Mouse (Mus musculus) heart, embryonic 16.5 days (tissue): Measurements from ENCODE around the gene Ankfy1. TPM values are rescaled to one million over a fixed set of nuclear protein-coding genes. Genes with fewer than 3 reads are reported as not detected.
"Not testable (repeated sequence)": the region's sequence is repeated elsewhere in the genome, so short reads cannot be mapped to it uniquely, and the experiment has no call there.

Experiments
- ATAC-seq: fragments of 200-750 bp; cut with Nextera tagmentation; replicated peaks from 2 replicates; pipeline ENCODE4 v1.8.0; 2017; ENCODE audit warnings: moderate number of reproducible peaks; ENCODE audit not compliant: insufficient read depth, low FRiP score; ENCODE audit errors: extremely low read depth
- H3K27ac ChIP-seq: fragments of 300-500 bp; sonication (generic); 2 replicates; pipeline ENCODE4 v1.5.1; 2014; ENCODE audit warnings: mild to moderate bottlenecking, low read length, control low read depth, moderate library complexity
- H3K27me3 ChIP-seq: fragments of 300-500 bp; sonication (generic); 2 replicates; pipeline ENCODE4 v1.6.1; 2014; ENCODE audit warnings: low read length, mixed read lengths; ENCODE audit not compliant: control insufficient read depth, insufficient read depth
- H3K36me3 ChIP-seq: fragments of 300-500 bp; sonication (generic); 2 replicates; pipeline ENCODE4 v1.6.1; 2014; ENCODE audit not compliant: control insufficient read depth, insufficient read depth
- H3K4me1 ChIP-seq: fragments of 300-500 bp; sonication (generic); 2 replicates; pipeline ENCODE4 v1.6.1; 2014; ENCODE audit warnings: low read length, mixed read lengths; ENCODE audit not compliant: control insufficient read depth, insufficient read depth
- H3K4me2 ChIP-seq: fragments of 300-500 bp; sonication (generic); 2 replicates; pipeline ENCODE4 v1.6.1; 2014; ENCODE audit warnings: low read depth, mild to moderate bottlenecking, control low read depth, low read length
- H3K4me3 ChIP-seq: fragments of 300-500 bp; sonication (generic); 2 replicates; pipeline ENCODE4 v1.5.1; 2014; ENCODE audit warnings: mild to moderate bottlenecking, control low read depth, low read length
- H3K9ac ChIP-seq: fragments of 300-500 bp; sonication (generic); 2 replicates; pipeline ENCODE4 v1.6.1; 2014; ENCODE audit warnings: low read length, control low read depth
- H3K9me3 ChIP-seq: fragments of 300-500 bp; sonication (generic); replicated peaks from 2 replicates; pipeline ENCODE4 v1.6.1; 2016; ENCODE audit warnings: low read length; ENCODE audit not compliant: control insufficient read depth
- WGBS: fragments of 180-500 bp; shearing (Covaris S2); extraction: QIAGEN DNeasy Blood & Tissue Kit; methylation state at CpG from one replicate; pipeline ENCODE4 v1.1.7; 2014; 5-methylcytosine and 5-hydroxymethylcytosine counted together
- polyA plus RNA-seq: library from polyadenylated mRNA; unstranded; fragments of >200 nt; fragmentation: Nextera tagmentation; extraction: Ambion mirVana; gene quantifications from 2 replicates; pipeline ENCODE4 v1.2.1, GENCODE M21; 2015

The Ankfy1 gene
- polyA plus RNA-seq, 1 experiment from 2014 or later = 16.1 TPM

GRCm38 (mm10) chr11:72760781-72761180, 71.0 kb downstream of the Ankfy1 start:
- Histone ChIP-seq H3K27ac (no peak overlapping the region), H3K27me3 (no peaks in the 10 kb centered on the region), H3K36me3 (peaks cover 70% of the 10 kb centered on the region), H3K4me3 (no peak overlapping the region), H3K9me3 (no peaks in the 10 kb centered on the region), H3K4me2 (no peak overlapping the region), H3K4me1 (no peaks in the 10 kb centered on the region), H3K9ac (no peak overlapping the region)
- WGBS = 77% methylated on average over 1 of the region's 1 CpGs
- ATAC-seq = no peak

DNA sequence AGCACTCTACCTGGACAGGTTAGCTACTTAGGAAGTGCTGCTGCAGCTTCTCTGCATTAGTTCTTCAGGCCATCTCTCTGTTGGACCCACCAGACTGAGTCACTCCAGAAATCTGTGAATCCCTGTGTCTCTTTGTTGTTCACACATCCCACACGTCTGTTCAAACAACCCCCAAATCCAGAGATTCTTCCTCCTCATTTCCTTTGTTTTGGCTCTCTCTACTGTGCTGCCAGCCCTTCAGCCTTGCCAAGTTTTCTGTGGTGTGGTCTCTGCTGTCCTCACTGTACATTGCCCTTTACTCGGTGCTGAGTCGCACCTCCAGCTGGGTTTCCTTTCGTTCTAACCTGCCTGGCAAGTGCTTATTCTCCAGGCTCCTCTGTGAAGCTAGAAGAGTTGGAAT, 74.5 kb downstream of the Ankfy1 start:
- Histone ChIP-seq H3K27ac (no peak overlapping the region), H3K27me3 (no peaks in the 10 kb centered on the region), H3K4me1 (no peaks in the 10 kb centered on the region), H3K36me3 (peaks cover 56% of the 10 kb centered on the region), H3K4me3 (no peak overlapping the region), H3K4me2 (no peak overlapping the region), H3K9ac (no peak overlapping the region), H3K9me3 (no peaks in the 10 kb centered on the region)
- no peak for ATAC-seq
- 77% methylated on average over 4 of the region's 4 CpGs for WGBS

DNA sequence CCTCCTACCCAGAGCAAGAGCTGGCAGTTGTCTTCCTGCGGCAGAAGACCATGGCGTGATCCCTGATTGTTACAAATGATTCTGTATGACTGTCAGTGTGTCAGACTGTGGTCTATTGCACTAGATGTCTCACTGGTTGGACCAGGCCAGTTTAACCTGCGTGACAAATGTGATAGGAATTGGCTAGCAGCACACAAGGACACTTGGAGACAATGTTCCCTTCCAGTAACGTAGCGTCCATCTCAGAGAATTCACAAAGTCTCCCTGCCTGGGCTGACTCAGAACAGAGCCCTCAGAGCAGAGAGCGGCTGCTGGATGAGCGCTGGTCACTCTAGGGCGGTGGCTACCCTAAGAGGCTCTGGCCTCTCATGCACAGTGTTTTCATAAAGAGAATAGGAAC, 77.9 kb downstream of the Ankfy1 start:
- no peaks in the 10 kb centered on the region for H3K4me1 ChIP-seq
- H3K4me3 ChIP-seq = no peak overlapping the region
- H3K9me3 ChIP-seq = no peaks in the 10 kb centered on the region
- 80% methylated on average over 8 of the region's 8 CpGs for WGBS
- peaks cover 36% of the 10 kb centered on the region for H3K36me3 ChIP-seq
- no peak overlapping the region for H3K9ac ChIP-seq
- H3K27ac ChIP-seq = no peak overlapping the region
- no peaks in the 10 kb centered on the region for H3K27me3 ChIP-seq
- no peak overlapping the region for H3K4me2 ChIP-seq
- no peak for ATAC-seq

- Histone ChIP-seq H3K4me2 (no peak overlapping the region), H3K36me3 (peaks cover 27% of the 10 kb centered on the region), H3K27me3 (no peaks in the 10 kb centered on the region), H3K9me3 (no peaks in the 10 kb centered on the region), H3K4me3 (no peak overlapping the region), H3K4me1 (no peaks in the 10 kb centered on the region), H3K27ac (no peak overlapping the region), H3K9ac (no peak overlapping the region)
- ATAC-seq = no peak
- 85% methylated on average over 3 of the region's 3 CpGs for WGBS
Measured at GRCm38 (mm10) chr11:72769061-72769460, 79.3 kb downstream of the Ankfy1 start.

DNA sequence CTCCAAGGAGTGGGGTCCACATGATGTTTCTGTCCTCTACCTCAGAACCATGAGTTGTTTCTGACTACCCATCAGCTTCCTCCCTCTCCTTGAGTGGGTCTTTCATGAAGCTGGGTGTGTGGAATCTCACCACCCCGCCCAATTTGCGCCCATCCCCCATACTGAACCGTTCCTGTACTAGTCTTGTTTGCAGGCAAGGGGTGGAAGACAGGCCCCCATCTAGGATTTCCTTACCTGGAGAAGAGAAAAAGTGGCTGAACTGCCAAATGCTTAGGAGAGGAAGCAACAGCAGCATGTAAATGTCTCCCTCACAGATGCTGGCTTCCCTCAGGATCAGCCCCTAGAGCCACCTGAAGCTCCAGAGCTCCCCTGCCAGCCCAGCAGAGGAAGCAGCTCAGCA, 80.5 kb downstream of the Ankfy1 start:
- H3K9ac ChIP-seq = no peak overlapping the region
- 88% methylated on average over 3 of the region's 3 CpGs for WGBS

DNA sequence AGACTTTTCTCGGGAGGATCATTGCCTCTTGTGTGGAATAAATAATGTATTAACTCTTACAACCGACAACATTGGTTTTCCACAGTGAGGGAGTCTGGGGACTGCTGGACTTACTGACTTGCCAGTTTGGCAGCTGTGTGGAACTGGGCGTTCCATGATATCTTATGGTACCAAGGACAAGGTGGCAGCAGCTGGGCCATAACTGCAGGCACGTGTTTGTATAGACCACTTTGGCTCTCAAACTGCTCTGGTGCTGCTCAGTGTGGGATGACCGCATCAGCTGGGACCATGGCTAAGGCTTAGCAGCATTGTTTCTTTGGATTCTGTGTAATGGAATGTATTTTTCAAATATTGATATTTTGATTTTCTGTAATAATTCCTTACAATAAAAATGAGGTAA, 81.0 kb downstream of the Ankfy1 start:
- H3K27ac ChIP-seq = no peak overlapping the region
- WGBS = 81% methylated on average over 5 of the region's 5 CpGs
- H3K9ac ChIP-seq = no peak overlapping the region
- no peak overlapping the region for H3K4me2 ChIP-seq
- ATAC-seq = no peak
- H3K4me3 ChIP-seq = no peak overlapping the region
- H3K4me1 ChIP-seq = no peaks in the 10 kb centered on the region
- H3K9me3 ChIP-seq = no peaks in the 10 kb centered on the region; the same call in 1 of the 2 replicates
- peaks cover 21% of the 10 kb centered on the region for H3K36me3 ChIP-seq
- no peaks in the 10 kb centered on the region for H3K27me3 ChIP-seq

More for the DNA sequence above, 80.5 kb downstream of the Ankfy1 start:
- no peaks in the 10 kb centered on the region for H3K9me3 ChIP-seq
- no peak for ATAC-seq
- H3K27ac ChIP-seq = no peak overlapping the region
- no peak overlapping the region for H3K4me2 ChIP-seq
- H3K4me3 ChIP-seq = no peak overlapping the region
- no peaks in the 10 kb centered on the region for H3K4me1 ChIP-seq
- H3K27me3 ChIP-seq = no peaks in the 10 kb centered on the region
- peaks cover 21% of the 10 kb centered on the region for H3K36me3 ChIP-seq

DNA sequence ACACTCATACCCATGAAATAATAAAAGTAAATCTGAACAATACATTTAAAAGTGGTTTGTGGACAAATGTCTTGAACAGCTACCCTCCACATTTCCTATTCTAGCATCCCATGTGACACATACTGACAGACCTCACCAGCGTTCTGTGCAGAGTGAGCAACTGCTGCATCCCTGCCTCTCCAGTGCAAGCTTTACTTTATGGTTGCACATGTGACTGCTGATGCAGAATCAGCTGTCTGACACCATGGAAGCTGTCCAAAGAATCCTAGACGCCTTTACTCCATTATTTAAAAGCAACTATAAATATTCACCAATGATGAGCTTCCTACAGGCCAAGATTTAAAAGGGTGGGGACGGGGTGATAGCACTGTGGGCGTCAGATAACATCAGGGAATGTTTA, 81.7 kb downstream of the Ankfy1 start:
- Histone ChIP-seq H3K36me3 (peaks cover 23% of the 10 kb centered on the region), H3K4me1 (no peaks in the 10 kb centered on the region), H3K4me3 (no peak overlapping the region), H3K4me2 (no peak overlapping the region), H3K9ac (no peak overlapping the region), H3K9me3 (peaks cover 3% of the 10 kb centered on the region; the same call in 1 of the 2 replicates), H3K27ac (no peak overlapping the region), H3K27me3 (no peaks in the 10 kb centered on the region)
- ATAC-seq = no peak
- WGBS = 45% methylated on average over 4 of the region's 4 CpGs

DNA sequence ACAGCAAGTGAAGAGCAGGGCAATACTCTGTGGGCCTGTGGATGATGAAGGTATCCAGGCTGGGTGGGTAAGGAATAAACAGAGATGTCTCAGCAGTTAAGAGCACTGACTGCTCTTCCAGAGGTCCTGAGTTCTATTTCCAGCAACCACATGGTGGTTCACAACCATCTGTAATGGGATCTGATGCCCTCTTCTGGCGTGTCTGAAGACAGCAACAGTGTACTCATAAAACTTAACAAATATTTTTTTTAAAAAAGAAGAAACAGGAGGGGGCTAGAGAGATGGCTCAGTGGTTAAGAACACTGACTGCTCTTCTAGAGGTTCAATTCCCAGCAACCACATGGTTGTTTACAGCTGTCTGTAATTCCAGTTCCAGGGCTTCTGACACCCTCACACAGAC, 82.8 kb downstream of the Ankfy1 start:
- H3K27me3 ChIP-seq, H3K4me3 ChIP-seq, H3K4me2 ChIP-seq, ATAC-seq, H3K4me1 ChIP-seq, H3K9ac ChIP-seq, H3K27ac ChIP-seq, H3K9me3 ChIP-seq: not testable (repeated sequence)
- 33% methylated on average over 1 of the region's 1 CpGs for WGBS
- H3K36me3 ChIP-seq = peaks cover 19% of the 10 kb centered on the region

DNA sequence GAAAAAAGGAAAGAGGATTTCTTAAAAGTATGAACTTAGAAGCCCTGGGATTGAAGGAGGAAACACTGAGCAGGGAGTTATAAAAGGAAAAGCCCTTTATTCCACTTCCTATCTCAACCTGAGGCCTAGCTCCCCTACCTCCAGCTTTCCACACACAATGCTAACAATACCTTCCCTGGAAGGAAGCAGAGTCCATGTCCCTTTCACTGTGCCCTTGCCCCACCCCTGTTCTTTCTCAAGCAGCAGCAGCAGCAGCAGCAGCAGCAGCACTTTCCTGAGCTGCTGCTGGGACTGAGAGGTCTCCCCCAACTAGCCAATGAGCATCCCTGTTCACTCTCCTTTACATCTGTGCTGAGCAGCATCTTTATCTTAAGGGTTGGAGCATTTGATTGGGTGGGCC, 89.2 kb downstream of the Ankfy1 start:
- Histone ChIP-seq H3K36me3 (0 out of 2 replicates have a peak, but pooled peaks cover 2% of the 10 kb centered on the region), H3K4me1 (no peaks in the 10 kb centered on the region), H3K4me3 (no peak overlapping the region), H3K9ac (no peak overlapping the region), H3K27me3 (no peaks in the 10 kb centered on the region), H3K4me2 (no peak overlapping the region), H3K27ac (no peak overlapping the region), H3K9me3 (peaks cover 3% of the 10 kb centered on the region; the same call in 1 of the 2 replicates)
- no peak for ATAC-seq

- Histone ChIP-seq H3K27me3 (no peaks in the 10 kb centered on the region), H3K9ac (no peak overlapping the region), H3K9me3 (no peaks in the 10 kb centered on the region), H3K4me3 (no peak overlapping the region), H3K4me2 (no peak overlapping the region), H3K36me3 (no peaks in the 10 kb centered on the region), H3K27ac (no peak overlapping the region), H3K4me1 (no peaks in the 10 kb centered on the region)
- ATAC-seq = no peak
- 50% methylated on average over 2 of the region's 2 CpGs for WGBS
Measured at GRCm38 (mm10) chr11:72782103-72782502, 92.3 kb downstream of the Ankfy1 start.
